Mouse (Mus musculus): Measurements from ENCODE around the gene Napsa. TPM values are rescaled to one million over a fixed set of nuclear protein-coding genes. Genes with fewer than 3 reads are reported as not detected.

Gene Napsa
- 2.0 and 10.4 TPM in 2 replicates for total RNA-seq (2021)
- long read RNA-seq, experiment 1, partial matches to known transcripts = 0 of 1 reads
- long read RNA-seq, experiment 1, other reads (novel, unspliced or antisense) = 0 of 1 reads
- long read RNA-seq, experiment 2, partial matches to known transcripts = 0 of 1 reads
- long read RNA-seq, experiment 2, other reads (novel, unspliced or antisense) = 0 of 1 reads

GRCm38 (mm10) chr7:44572213-44572701 lies at the start of gene Napsa:
Napsa (plus strand) TSS chr7:44572380.
- peak; percentile 37 for DNase-seq

GRCm38 (mm10) chr7:44523056-44523455 lies 49.1 kb upstream of the Napsa start:
- no peak for DNase-seq

GRCm38 (mm10) chr7:44524502-44524901 lies 47.7 kb upstream of the Napsa start, which contains the start of gene Mybpc2:
Mybpc2 (minus strand) TSS chr7:44524656.
- no peak for DNase-seq

GRCm38 (mm10) chr7:44525126-44525832 lies 46.9 kb upstream of the Napsa start:
- peak; percentile 93 for DNase-seq

GRCm38 (mm10) chr7:44526414-44527154 lies 45.6 kb upstream of the Napsa start:
- DNase-seq = no peak

GRCm38 (mm10) chr7:44527483-44528398 lies 44.4 kb upstream of the Napsa start:
- DNase-seq = peak; percentile 85

- DNase-seq = no peak
Measured at GRCm38 (mm10) chr7:44529518-44529917, 42.7 kb upstream of the Napsa start.

- DNase-seq = no peak
Measured at GRCm38 (mm10) chr7:44530507-44530906, 41.7 kb upstream of the Napsa start.

- DNase-seq = no peak
Measured at GRCm38 (mm10) chr7:44531207-44531606, 41.0 kb upstream of the Napsa start.

- no peak for DNase-seq
Measured at GRCm38 (mm10) chr7:44531946-44532732, 40.0 kb upstream of the Napsa start, which contains the start of gene Spib. Spib (minus strand) TSS chr7:44532071.

GRCm38 (mm10) chr7:44532918-44533745 lies 39.0 kb upstream of the Napsa start:
- no peak for DNase-seq

- DNase-seq = no peak
Measured at GRCm38 (mm10) chr7:44533746-44534045, 38.5 kb upstream of the Napsa start.

- DNase-seq = no peak
Measured at GRCm38 (mm10) chr7:44534242-44534641, 37.9 kb upstream of the Napsa start.

- DNase-seq = no peak
Measured at GRCm38 (mm10) chr7:44534656-44535441, 37.3 kb upstream of the Napsa start.

- no peak for DNase-seq
Measured at GRCm38 (mm10) chr7:44535657-44536589, 36.3 kb upstream of the Napsa start.

GRCm38 (mm10) chr7:44536590-44536968 lies 35.6 kb upstream of the Napsa start:
- no peak for DNase-seq

- DNase-seq = no peak
Measured at GRCm38 (mm10) chr7:44537009-44537408, 35.2 kb upstream of the Napsa start.

GRCm38 (mm10) chr7:44537496-44537895 lies 34.7 kb upstream of the Napsa start:
- DNase-seq = no peak

Data from adrenal gland, postnatal 14 days (tissue).